Mouse (Mus musculus) hindbrain, embryonic 14.5 days (tissue): Measurements from ENCODE around the gene Glrb. TPM values are rescaled to one million over a fixed set of nuclear protein-coding genes. Genes with fewer than 3 reads are reported as not detected.

Experiments
- ATAC-seq: fragments of 200-750 bp; cut with Nextera tagmentation; 2 replicates; pipeline ENCODE4 v1.8.0; 2017; ENCODE audit warnings: moderate number of reproducible peaks, mild to moderate bottlenecking, moderate TSS enrichment, moderate library complexity; ENCODE audit not compliant: low FRiP score
- DNase-seq: peaks from one replicate; pipeline ENCODE4 v3.0.0-alpha.2; 2015; ENCODE audit warnings: low spot score
- H3K27ac ChIP-seq: fragments of 300-500 bp; sonication (generic); 2 replicates; pipeline ENCODE4 v1.5.1; 2014; ENCODE audit warnings: mild to moderate bottlenecking, moderate library complexity
- H3K27me3 ChIP-seq: fragments of 300-500 bp; sonication (generic); 2 replicates; pipeline ENCODE4 v1.6.1; 2014; ENCODE audit warnings: mild to moderate bottlenecking, low read length, mixed read lengths; ENCODE audit not compliant: control insufficient read depth, insufficient read depth
- H3K36me3 ChIP-seq: fragments of 300-500 bp; sonication (generic); replicated peaks from 2 replicates; pipeline ENCODE4 v1.6.1; 2014; ENCODE audit not compliant: control insufficient read depth, insufficient read depth
- H3K4me1 ChIP-seq: fragments of 300-500 bp; sonication (generic); replicated peaks from 2 replicates; pipeline ENCODE4 v1.6.1; 2014; ENCODE audit warnings: antibody characterized with exemption, low read length, mixed read lengths; ENCODE audit not compliant: control insufficient read depth, insufficient read depth
- H3K4me2 ChIP-seq: fragments of 300-500 bp; sonication (generic); replicated peaks from 2 replicates; pipeline ENCODE4 v1.6.1; 2014; ENCODE audit warnings: mild to moderate bottlenecking, moderate library complexity
- H3K4me3 ChIP-seq: fragments of 300-500 bp; sonication (generic); replicated peaks from 2 replicates; pipeline ENCODE4 v1.5.1; 2014; ENCODE audit warnings: mild to moderate bottlenecking, low read length
- H3K9ac ChIP-seq: fragments of 300-500 bp; sonication (generic); 2 replicates; pipeline ENCODE4 v1.6.1; 2014
- H3K9me3 ChIP-seq: fragments of 300-500 bp; sonication (generic); 2 replicates; pipeline ENCODE4 v1.6.1; 2016; ENCODE audit warnings: low read length; ENCODE audit not compliant: control insufficient read depth
- WGBS: fragments of 180-500 bp; shearing (Covaris S2); extraction: QIAGEN DNeasy Blood & Tissue Kit; methylation state at CpG from one replicate; pipeline ENCODE4 v1.1.7; 2014; 5-methylcytosine and 5-hydroxymethylcytosine counted together
- polyA plus RNA-seq: library from polyadenylated mRNA; unstranded; fragments of >200 nt; fragmentation: Nextera tagmentation; extraction: Ambion mirVana; gene quantifications from 2 replicates; pipeline ENCODE4 v1.2.1, GENCODE M21; 2014

Glrb gene
- polyA plus RNA-seq, 1 experiment from 2014 or later = 44.3 TPM

DNA sequence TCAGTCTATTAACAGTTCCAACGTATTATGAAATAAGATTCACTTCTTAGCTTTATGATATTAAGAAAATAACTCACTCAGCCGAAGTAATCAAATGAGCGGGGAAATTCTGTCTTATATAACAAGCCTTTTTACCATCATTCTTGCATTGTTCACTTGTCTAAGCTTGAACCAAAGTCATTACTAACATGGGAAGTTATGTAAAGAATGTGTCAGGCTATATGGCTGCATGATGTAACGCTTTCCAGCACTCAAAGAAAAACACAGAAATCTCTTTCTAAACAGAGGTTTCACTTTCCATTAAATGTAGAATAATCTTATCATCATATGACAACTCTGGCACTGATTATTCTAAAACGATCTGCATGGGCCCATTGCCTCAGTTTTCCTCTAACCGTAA lies 29.9 kb downstream of the Glrb start:
- Histone ChIP-seq H3K4me1 (no peaks in the 10 kb centered on the region), H3K4me2 (no peak overlapping the region), H3K27ac (no peak overlapping the region), H3K4me3 (no peak overlapping the region), H3K9me3 (no peaks in the 10 kb centered on the region), H3K36me3 (no peaks in the 10 kb centered on the region), H3K27me3 (no peaks in the 10 kb centered on the region), H3K9ac (no peak overlapping the region)
- ATAC-seq (no peak), DNase-seq (no peak)
- 77% methylated on average over 6 of the region's 6 CpGs for WGBS

DNA sequence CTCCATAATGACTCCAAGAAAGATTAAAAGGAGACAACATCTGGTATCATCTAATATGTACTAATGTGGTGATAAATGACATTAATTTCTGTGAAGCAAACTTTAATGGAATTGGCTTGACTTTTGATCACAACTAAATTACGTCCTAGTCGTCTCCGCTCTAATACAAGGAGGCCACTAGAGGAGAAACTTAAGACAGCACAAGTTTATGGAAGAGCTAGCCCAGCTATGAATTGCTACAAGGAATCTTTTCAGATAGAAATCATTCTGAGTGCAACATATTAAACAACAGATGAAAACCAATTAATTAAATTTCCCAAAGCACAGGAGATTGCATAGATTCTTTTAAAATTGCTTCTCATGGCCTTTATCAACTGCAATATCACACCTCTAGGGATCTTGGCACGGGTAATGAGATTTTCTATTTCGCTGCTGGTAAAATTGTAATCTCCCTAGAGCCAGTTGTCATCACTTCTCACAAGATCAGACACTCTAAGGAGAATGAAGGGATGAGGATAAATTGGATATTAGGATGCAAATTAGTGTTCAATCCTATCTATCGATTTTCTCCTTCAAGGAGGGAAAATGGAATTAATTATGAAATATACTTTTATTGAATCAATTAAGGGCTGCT lies 32.7 kb downstream of the Glrb start:
- H3K36me3 ChIP-seq = no peaks in the 10 kb centered on the region; the same call in 1 of the 2 replicates
- H3K27ac ChIP-seq = no peak overlapping the region
- WGBS = 43% methylated on average over 6 of the region's 6 CpGs
- peak; percentile 51 for DNase-seq
- H3K9me3 ChIP-seq = no peaks in the 10 kb centered on the region
- H3K4me3 ChIP-seq = no peak overlapping the region
- H3K4me1 ChIP-seq = no peaks in the 10 kb centered on the region
- no peak overlapping the region for H3K9ac ChIP-seq
- peak; percentile 81; the same call in 1 of the 2 replicates for ATAC-seq
- no peak overlapping the region for H3K4me2 ChIP-seq
- no peaks in the 10 kb centered on the region for H3K27me3 ChIP-seq

DNA sequence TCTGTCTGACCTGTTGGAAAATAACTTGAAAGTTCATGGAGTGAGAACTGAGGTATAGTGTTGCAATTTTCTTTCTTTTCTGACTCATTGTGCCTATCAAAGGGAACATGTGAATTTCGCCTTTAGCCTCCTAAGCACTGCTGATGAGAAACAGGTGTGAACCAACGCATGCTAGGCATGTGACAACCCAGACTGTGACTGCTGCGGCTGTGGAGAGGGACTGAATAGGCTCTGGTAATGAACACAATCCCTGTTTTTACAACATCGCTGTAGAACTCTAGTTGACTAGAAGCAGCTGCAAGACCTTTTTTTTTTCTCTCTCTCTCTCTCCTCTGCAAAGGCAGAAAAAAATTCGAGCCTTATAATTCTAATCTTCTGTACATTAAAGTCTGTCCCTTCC lies 34.9 kb downstream of the Glrb start:
- 57% methylated on average over 5 of the region's 5 CpGs for WGBS
- H3K4me1 ChIP-seq = 0 out of 2 replicates have a peak, but pooled peaks cover 5% of the 10 kb centered on the region
- H3K27ac ChIP-seq = no peak overlapping the region
- H3K9ac ChIP-seq = no peak overlapping the region
- peaks cover 1% of the 10 kb centered on the region; the same call in 1 of the 2 replicates for H3K36me3 ChIP-seq
- no peak for ATAC-seq
- H3K4me3 ChIP-seq = no peak overlapping the region
- no peaks in the 10 kb centered on the region for H3K9me3 ChIP-seq
- H3K4me2 ChIP-seq = no peak overlapping the region
- DNase-seq = no peak
- H3K27me3 ChIP-seq = no peaks in the 10 kb centered on the region

DNA sequence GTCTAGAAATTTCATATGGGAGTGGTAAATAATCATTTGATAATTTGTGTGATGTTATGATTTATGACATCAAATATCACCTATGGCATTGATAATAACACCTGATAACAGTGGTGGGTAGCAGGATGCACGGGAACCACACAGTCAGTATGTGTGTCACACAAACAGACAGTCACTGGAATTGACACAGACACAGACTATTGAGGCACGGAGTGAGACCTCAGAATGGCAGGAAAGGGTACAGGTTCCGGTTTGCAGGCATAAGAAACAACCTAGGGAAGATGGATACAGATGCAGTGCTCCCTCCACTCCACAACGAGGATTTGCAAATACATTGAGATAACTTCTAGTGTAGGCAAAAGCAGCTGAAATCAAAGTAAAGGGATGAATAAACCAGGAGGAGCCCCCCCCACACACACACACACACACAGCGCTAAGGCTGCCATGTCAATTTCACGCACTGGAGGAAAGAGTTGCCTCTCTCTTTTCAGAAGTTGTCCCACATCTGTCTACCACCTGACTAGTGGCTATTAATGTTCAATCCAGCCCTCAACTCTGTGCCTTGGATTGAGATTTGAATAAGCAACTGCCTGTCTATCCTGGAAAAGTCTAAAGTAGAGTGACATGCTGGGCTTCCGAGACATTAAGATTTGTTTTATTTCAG lies 38.6 kb downstream of the Glrb start:
- no peak for ATAC-seq
- 84% methylated on average over 7 of the region's 7 CpGs for WGBS
- Histone ChIP-seq H3K36me3 (peaks cover 7% of the 10 kb centered on the region; the same call in 1 of the 2 replicates), H3K4me2 (no peak overlapping the region), H3K4me1 (0 out of 2 replicates have a peak, but pooled peaks cover 5% of the 10 kb centered on the region), H3K27me3 (no peaks in the 10 kb centered on the region), H3K9ac (no peak overlapping the region), H3K9me3 (no peaks in the 10 kb centered on the region), H3K4me3 (no peak overlapping the region), H3K27ac (no peak overlapping the region)
- DNase-seq = no peak

DNA sequence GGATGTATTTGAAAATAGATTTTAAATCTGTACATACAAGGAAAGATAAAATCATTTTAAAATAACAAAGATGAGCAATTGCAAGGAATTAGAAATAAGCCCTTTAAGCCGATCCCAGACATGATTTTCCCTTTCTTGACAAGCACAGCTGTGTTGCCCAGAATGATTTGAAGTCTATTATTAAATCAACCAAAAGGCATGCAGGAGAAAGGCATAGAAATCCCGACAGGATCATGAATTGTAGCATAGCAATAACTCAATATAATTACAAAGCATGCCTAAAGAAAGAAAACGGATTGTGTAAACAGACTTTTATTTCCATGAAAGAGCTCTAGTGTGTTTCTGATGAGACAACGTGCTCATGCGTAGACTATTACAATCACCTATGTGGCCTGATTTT lies 39.4 kb downstream of the Glrb start:
- no peak overlapping the region for H3K4me2 ChIP-seq
- DNase-seq = no peak
- H3K36me3 ChIP-seq = peaks cover 7% of the 10 kb centered on the region; the same call in 1 of the 2 replicates
- H3K4me1 ChIP-seq = 0 out of 2 replicates have a peak, but pooled peaks cover 5% of the 10 kb centered on the region
- H3K9ac ChIP-seq = no peak overlapping the region
- 57% methylated on average over 5 of the region's 5 CpGs for WGBS
- H3K4me3 ChIP-seq = no peak overlapping the region
- H3K9me3 ChIP-seq = no peaks in the 10 kb centered on the region
- ATAC-seq = no peak
- no peak overlapping the region for H3K27ac ChIP-seq
- no peaks in the 10 kb centered on the region for H3K27me3 ChIP-seq

DNA sequence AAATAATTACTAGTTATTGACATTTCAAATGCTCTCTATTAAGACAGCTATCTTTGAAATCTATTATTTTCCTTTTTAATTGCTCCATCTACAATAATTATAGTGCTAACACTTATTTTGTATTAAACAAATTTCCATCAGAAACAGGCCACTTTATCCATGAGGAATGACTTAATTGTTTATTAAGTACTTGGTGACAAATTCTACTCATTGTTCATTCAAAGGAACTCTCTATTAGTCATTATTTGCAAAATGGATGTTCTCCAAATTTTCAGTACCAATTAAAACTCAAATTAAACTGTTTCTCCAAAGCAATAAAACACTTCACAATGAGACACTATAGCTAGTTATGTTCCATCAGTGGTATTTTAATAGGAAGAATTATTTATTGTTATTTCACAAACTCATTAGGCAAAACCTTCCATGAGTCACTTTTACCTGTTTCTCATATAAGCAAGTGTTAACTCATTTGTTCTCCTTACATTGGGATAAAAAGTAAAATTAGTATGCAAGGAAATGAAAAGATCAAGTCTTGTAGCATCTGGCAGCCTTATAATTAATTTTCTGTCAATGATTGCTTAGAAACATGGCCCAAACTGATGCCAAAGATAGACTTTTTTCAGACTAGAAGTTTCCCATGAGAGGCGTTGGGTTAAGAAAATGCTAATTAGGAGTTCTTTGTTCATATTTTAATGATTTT lies 41.8 kb downstream of the Glrb start:
- Histone ChIP-seq H3K9me3 (no peaks in the 10 kb centered on the region), H3K4me3 (no peak overlapping the region), H3K27ac (no peak overlapping the region), H3K4me1 (0 out of 2 replicates have a peak, but pooled peaks cover 5% of the 10 kb centered on the region), H3K4me2 (no peak overlapping the region), H3K36me3 (peaks cover 7% of the 10 kb centered on the region; the same call in 1 of the 2 replicates), H3K27me3 (no peaks in the 10 kb centered on the region), H3K9ac (no peak overlapping the region)
- DNase-seq (no peak), ATAC-seq (no peak)
- WGBS = 91% methylated on average over 1 of the region's 1 CpGs

DNA sequence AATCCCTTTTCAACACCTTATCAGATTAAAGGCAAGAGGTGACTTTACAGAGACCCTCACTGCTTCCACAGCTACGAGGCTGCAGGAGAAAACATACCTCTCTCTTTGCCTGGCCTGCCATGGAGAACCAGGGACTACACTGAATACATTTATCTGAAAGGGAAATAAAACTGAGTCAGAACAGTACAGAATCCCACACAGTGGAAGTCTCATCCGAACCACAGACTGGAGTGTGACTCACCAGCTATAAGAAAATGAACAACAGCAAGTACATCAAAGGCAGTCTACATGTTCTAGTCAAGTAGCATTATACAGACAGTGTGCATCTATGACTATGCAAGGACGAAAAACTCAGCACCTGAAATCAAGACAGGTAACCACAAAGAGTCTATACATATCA lies 46.1 kb downstream of the Glrb start:
- Histone ChIP-seq H3K9me3 (no peaks in the 10 kb centered on the region), H3K4me3 (no peak overlapping the region), H3K9ac (no peak overlapping the region), H3K4me1 (no peaks in the 10 kb centered on the region), H3K27me3 (no peaks in the 10 kb centered on the region), H3K4me2 (no peak overlapping the region), H3K36me3 (no peaks in the 10 kb centered on the region), H3K27ac (no peak overlapping the region)
- 88% methylated on average over 3 of the region's 3 CpGs for WGBS
- ATAC-seq (no peak), DNase-seq (no peak)

DNA sequence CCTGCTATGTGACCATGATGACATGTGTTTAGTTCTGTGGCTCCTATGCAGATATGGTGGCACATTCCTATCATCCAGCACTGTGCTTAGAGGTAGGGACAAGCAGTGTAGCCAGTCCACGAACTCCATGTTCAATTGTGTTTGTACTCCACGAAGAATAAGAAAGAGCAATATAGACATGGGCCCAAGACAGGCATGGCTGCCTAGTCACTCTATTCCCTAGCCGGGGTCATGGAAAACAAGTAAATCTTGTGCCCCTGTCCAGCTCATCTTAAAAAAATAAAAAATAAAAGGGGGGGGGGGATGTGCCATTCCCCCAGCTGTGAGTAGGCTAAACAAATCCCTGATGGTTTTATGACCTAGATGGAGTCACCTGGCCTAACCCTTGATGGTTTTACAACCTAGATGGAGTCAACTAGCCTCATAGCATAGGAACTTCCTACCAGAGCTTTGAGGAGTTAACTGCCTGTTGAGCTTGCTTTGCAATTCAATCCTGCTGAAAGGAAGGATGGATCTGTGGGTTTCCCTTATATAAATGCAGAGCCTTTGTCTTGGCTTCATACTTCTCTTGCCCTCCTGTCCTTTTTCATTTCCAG lies 60.5 kb downstream of the Glrb start:
- H3K27me3 ChIP-seq = no peaks in the 10 kb centered on the region
- H3K4me2 ChIP-seq = no peak overlapping the region
- no peak overlapping the region for H3K27ac ChIP-seq
- WGBS = 93% methylated on average over 3 of the region's 3 CpGs
- peaks cover 15% of the 10 kb centered on the region for H3K36me3 ChIP-seq
- DNase-seq = no peak
- no peak for ATAC-seq
- H3K4me3 ChIP-seq = no peak overlapping the region
- H3K4me1 ChIP-seq = no peaks in the 10 kb centered on the region
- H3K9ac ChIP-seq = no peak overlapping the region
- H3K9me3 ChIP-seq = no peaks in the 10 kb centered on the region

DNA sequence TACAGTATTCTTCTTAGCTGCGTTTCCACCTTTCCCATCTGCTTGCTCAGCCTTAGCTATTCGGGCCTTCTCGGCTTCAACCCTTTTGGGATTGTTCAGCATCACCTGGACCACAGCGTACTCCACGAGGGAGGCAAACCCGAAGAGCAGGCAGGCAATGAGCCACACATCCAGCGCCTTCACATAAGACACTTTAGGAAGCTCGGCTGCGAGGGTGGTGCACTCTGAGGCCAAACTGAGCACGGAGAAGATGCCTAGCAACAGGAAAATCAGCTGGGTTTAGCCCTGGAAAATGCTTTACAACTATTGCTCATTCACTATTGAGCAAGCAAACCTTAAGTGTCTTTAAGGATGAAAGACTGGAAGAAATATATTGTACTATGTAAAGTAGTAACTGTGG lies 62.5 kb downstream of the Glrb start:
- no peaks in the 10 kb centered on the region for H3K9me3 ChIP-seq
- ATAC-seq (no peak), DNase-seq (no peak)
- no peak overlapping the region for H3K27ac ChIP-seq
- no peak overlapping the region for H3K9ac ChIP-seq
- 86% methylated on average over 10 of the region's 10 CpGs for WGBS
- H3K4me1 ChIP-seq = no peaks in the 10 kb centered on the region
- H3K27me3 ChIP-seq = no peaks in the 10 kb centered on the region
- no peak overlapping the region for H3K4me2 ChIP-seq
- H3K4me3 ChIP-seq = no peak overlapping the region
- H3K36me3 ChIP-seq = peaks cover 14% of the 10 kb centered on the region
